Mouse (Mus musculus): ENCODE measurements around the gene Cdk15. TPM values are rescaled to one million over a fixed set of nuclear protein-coding genes. Genes with fewer than 3 reads are reported as not detected.

Gene Cdk15
- polyA plus RNA-seq, 2 experiments = not detected

DNA sequence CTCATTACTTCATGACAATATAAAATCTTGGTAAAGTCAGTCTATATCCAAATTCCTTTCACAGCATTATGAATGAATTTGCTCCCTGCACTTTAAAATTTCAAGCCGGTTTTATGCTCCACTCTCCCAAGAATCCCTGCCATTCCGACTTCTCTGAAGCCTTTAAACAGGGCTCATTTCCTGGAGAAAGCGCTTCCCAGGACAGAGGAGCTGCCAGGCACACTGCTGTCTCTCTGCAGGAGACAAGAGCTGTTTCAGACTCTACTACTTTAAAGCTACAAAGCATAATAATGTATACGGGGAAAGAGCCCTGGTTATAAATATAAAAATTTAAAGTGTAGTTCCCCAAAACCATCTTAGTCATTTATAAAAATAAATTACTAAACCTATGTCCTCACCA is 27.5 kb upstream of the Cdk15 start:
- WGBS (ENCODE audit: insufficient replicate concordance) = 64% methylated on average over 4 of the region's 4 CpGs
- H3K4me3 ChIP-seq (ENCODE audit: insufficient read depth in 1 of 2, low read depth in 2 of 2, low read length in 2 of 2) = no peak overlapping the region

DNA sequence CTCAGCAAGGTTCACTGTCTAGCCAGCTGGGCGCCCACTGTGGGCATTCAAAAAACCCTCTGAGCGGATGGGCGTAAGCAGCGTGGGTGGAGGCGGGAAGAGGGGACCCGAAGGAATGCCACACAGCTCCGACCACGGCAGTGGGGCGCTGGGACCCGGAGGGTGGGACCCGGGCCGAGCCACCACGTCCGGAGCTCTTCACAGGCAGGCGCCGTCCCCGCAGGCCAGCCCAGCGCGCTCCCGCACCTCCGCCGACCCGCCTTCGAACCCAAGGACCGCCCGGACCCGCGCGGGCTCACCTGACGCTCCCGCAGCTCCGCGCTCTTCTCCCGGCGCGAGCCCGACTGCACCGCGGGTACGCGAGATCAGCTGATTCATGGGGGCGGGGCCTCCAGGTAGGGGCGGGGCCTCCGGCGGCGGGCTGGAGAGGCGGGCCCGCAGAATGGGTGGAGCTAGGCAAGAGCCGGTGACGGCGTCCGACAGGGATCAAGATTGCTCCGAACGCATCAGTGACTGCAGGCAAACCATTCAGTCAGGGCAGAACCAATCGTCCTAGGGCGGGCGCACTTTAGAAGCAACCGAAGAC is 19.8 kb upstream of the Cdk15 start, which contains the start of gene Als2:
Als2 (minus strand) TSS at position 376 of the 586 bp plus-strand sequence.
- no peak for TF ChIP-seq EP300 (IDR thresholded peaks at IDR 0.05; ENCODE audit: low read depth)
- peak within 1 kb of the TSS; percentile 50 for H3K27ac ChIP-seq
- H3K4me3 ChIP-seq (ENCODE audit: insufficient read depth in 1 of 2, low read depth in 2 of 2, low read length in 2 of 2) = peak within 1 kb of the TSS; percentile 89 to 92
- DNase-seq (ENCODE audit: low read depth in 3 of 3, low spot score in 3 of 3) (peak; percentile 93 to 95 (median 94)), ATAC-seq (ENCODE audit: insufficient read depth) (peak; percentile 96)
- peak within 1 kb of the TSS; percentile 97 for H3K4me2 ChIP-seq (ENCODE audit: low read depth)
- no peaks in the 10 kb centered on the region for H3K27me3 ChIP-seq (ENCODE audit: control insufficient read depth, insufficient read depth, low read length)
- WGBS (ENCODE audit: insufficient replicate concordance) = under 1% methylated on average over 58 of the region's 58 CpGs
- H3K9me3 ChIP-seq (ENCODE audit: control insufficient read depth, low read length) = no peaks in the 10 kb centered on the region
- peaks cover 6 to 11% of the 10 kb centered on the region in 2 experiments for H3K4me1 ChIP-seq (replicated peaks; ENCODE audit: control insufficient read depth in 2 of 2, insufficient read depth in 2 of 2, low read length in 1 of 2)
- peak within 1 kb of the TSS; percentile 87 for H3K9ac ChIP-seq (replicated peaks)
- no peaks in the 10 kb centered on the region for H3K36me3 ChIP-seq (replicated peaks; ENCODE audit: control insufficient read depth, insufficient read depth, low read depth)

More for the DNA sequence above, 27.5 kb upstream of the Cdk15 start:
- no peaks in the 10 kb centered on the region for H3K27me3 ChIP-seq (ENCODE audit: control insufficient read depth, insufficient read depth, low read length)
- H3K4me2 ChIP-seq (ENCODE audit: low read depth) = no peak overlapping the region
- DNase-seq (ENCODE audit: low read depth in 3 of 3, low spot score in 3 of 3) = no peak
- no peak overlapping the region for H3K27ac ChIP-seq
- no peak overlapping the region for H3K9ac ChIP-seq (replicated peaks)
- no peaks in the 10 kb centered on the region for H3K36me3 ChIP-seq (replicated peaks; ENCODE audit: control insufficient read depth, insufficient read depth, low read depth)
- ATAC-seq (ENCODE audit: insufficient read depth) = no peak
- no peak for TF ChIP-seq EP300 (IDR thresholded peaks at IDR 0.05; ENCODE audit: low read depth)
- no peak for TF ChIP-seq CTCF (IDR thresholded peaks at IDR 0.05; ENCODE audit: low read depth)
- no peaks in the 10 kb centered on the region for H3K9me3 ChIP-seq (ENCODE audit: control insufficient read depth, low read length)
- H3K4me1 ChIP-seq (replicated peaks; ENCODE audit: control insufficient read depth in 2 of 2, insufficient read depth in 2 of 2, low read length in 1 of 2) = no peaks in the 10 kb centered on the region; a peak in 1 of 4 replicates

DNA sequence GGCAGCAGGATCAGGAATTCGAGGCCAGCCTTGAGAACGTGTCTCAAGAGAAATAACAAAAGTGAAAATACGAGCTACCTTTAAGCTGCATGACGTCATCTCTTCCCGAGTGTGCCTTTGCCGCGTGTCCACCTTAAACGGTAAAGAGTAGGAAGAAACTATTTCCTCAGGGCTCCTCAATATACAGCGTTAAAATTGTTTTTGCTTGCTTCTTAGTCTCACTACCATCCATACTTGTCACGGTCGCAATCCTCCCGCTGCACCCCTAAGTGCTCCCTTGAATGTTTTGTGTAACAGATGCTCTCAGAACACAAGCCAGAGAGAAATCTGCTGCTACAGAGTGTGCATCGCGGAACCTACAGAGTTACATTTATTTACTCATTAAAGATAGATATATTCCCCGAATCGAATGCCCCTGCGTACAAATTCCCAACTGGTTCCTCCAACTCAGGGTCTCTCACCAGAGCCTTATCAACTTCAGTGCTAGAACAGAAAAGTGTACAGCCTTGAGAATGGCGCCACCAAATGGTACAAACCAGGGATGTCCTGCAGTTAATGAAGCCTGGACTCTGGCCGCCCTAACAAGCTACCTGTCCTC is 19.0 kb upstream of the Cdk15 start:
- no peaks in the 10 kb centered on the region for H3K27me3 ChIP-seq (ENCODE audit: control insufficient read depth, insufficient read depth, low read length)
- H3K4me2 ChIP-seq (ENCODE audit: low read depth) = peak overlapping the region; percentile 97
- DNase-seq (ENCODE audit: low read depth in 3 of 3, low spot score in 3 of 3) = peak; percentile 65 to 75 (median 71)
- TF ChIP-seq CTCF (IDR thresholded peaks at IDR 0.05; ENCODE audit: low read depth) (peak; percentile 86), EP300 (IDR thresholded peaks at IDR 0.05; ENCODE audit: low read depth) (no peak)
- peak; percentile 59 for ATAC-seq (ENCODE audit: insufficient read depth)
- H3K4me1 ChIP-seq (replicated peaks; ENCODE audit: control insufficient read depth in 2 of 2, insufficient read depth in 2 of 2, low read length in 1 of 2) = peaks cover 6 to 11% of the 10 kb centered on the region in 2 experiments
- WGBS (ENCODE audit: insufficient replicate concordance) = under 1% methylated on average over 19 of the region's 19 CpGs
- no peaks in the 10 kb centered on the region for H3K36me3 ChIP-seq (replicated peaks; ENCODE audit: control insufficient read depth, insufficient read depth, low read depth)
- peak overlapping the region; percentile 72 for H3K9ac ChIP-seq (replicated peaks)
- H3K27ac ChIP-seq = peak overlapping the region; percentile 50
- no peaks in the 10 kb centered on the region for H3K9me3 ChIP-seq (ENCODE audit: control insufficient read depth, low read length)
- H3K4me3 ChIP-seq (ENCODE audit: insufficient read depth in 1 of 2, low read depth in 2 of 2, low read length in 2 of 2) = peak overlapping the region; percentile 74 to 89

DNA sequence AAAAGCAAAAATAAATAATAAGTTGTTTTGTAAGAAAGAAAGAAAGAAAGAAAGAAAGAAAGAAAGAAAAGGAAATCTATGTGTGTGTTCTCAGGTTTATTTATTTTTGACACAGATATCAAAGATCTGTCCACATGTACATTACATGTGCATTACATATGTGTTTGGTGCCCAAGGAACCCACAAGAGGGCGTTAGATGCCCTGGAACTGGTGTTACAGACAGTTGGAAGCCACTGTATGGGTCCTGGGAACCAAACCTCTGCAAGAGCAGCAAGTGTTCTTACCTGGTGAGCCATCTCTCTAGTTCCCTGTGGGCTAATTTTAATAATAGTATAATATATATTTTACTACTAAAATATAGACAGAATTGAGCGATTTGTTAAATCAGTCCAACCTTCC is 12.9 kb upstream of the Cdk15 start:
- TF ChIP-seq EP300 (IDR thresholded peaks at IDR 0.05; ENCODE audit: low read depth) = no peak
- no peak for TF ChIP-seq CTCF (IDR thresholded peaks at IDR 0.05; ENCODE audit: low read depth)
- Histone ChIP-seq H3K4me1 (replicated peaks; ENCODE audit: control insufficient read depth in 2 of 2, insufficient read depth in 2 of 2, low read length in 1 of 2) (no peaks in the 10 kb centered on the region; a peak in 1 of 4 replicates), H3K9ac (replicated peaks) (no peak overlapping the region), H3K4me3 (ENCODE audit: insufficient read depth in 1 of 2, low read depth in 2 of 2, low read length in 2 of 2) (no peak overlapping the region), H3K4me2 (ENCODE audit: low read depth) (no peak overlapping the region), H3K36me3 (replicated peaks; ENCODE audit: control insufficient read depth, insufficient read depth, low read depth) (no peaks in the 10 kb centered on the region), H3K27ac (no peak overlapping the region), H3K27me3 (ENCODE audit: control insufficient read depth, insufficient read depth, low read length) (no peaks in the 10 kb centered on the region), H3K9me3 (ENCODE audit: control insufficient read depth, low read length) (no peaks in the 10 kb centered on the region)
- no peak for DNase-seq (ENCODE audit: low read depth in 3 of 3, low spot score in 3 of 3)
- ATAC-seq (ENCODE audit: insufficient read depth) = no peak
- WGBS (ENCODE audit: insufficient replicate concordance) = 38% methylated on average over 2 of the region's 2 CpGs

DNA sequence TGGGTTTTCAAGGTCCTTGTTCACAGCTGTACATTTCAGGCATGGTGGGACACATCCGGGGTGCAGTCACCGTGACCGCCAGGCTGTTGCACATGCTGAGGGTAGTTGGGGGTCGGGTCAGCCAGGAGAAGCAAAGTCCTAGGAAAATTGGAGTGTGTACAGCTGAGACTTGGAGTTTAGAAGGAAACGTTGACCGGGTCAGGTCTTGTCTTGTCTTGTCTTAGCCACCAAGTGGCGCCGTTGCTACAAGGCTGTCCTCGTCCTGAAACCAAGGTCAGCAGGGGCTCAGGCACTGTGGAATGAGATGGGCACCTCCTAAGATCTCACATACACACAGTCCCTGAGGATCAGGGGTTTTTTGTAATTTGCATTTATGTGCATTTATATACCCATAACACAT is 9.1 kb upstream of the Cdk15 start:
- ATAC-seq (ENCODE audit: insufficient read depth) = no peak
- 6% methylated on average over 9 of the region's 9 CpGs for WGBS (ENCODE audit: insufficient replicate concordance)
- Histone ChIP-seq H3K4me3 (ENCODE audit: insufficient read depth in 1 of 2, low read depth in 2 of 2, low read length in 2 of 2) (no peak overlapping the region), H3K4me2 (ENCODE audit: low read depth) (no peak overlapping the region), H3K4me1 (replicated peaks; ENCODE audit: control insufficient read depth in 2 of 2, insufficient read depth in 2 of 2, low read length in 1 of 2) (no peaks in the 10 kb centered on the region), H3K9ac (replicated peaks) (no peak overlapping the region), H3K9me3 (ENCODE audit: control insufficient read depth, low read length) (no peaks in the 10 kb centered on the region), H3K36me3 (replicated peaks; ENCODE audit: control insufficient read depth, insufficient read depth, low read depth) (no peaks in the 10 kb centered on the region), H3K27ac (no peak overlapping the region), H3K27me3 (ENCODE audit: control insufficient read depth, insufficient read depth, low read length) (no peaks in the 10 kb centered on the region)
- TF ChIP-seq CTCF (IDR thresholded peaks at IDR 0.05; ENCODE audit: low read depth) (peak; percentile 73), EP300 (IDR thresholded peaks at IDR 0.05; ENCODE audit: low read depth) (no peak)
- peak in 1 of 3 experiments; percentile 6 for DNase-seq (ENCODE audit: low read depth in 3 of 3, low spot score in 3 of 3)
